Mouse (Mus musculus): Measurements from ENCODE around the gene Ssx2ip.
A peak's percentile ranks its signal among the peaks of the same experiment; 100 is the strongest.

Gene Ssx2ip

GRCm38 (mm10) chr3:146404311-146405201, at the start of gene Ssx2ip:
Gene Ssx2ip, plus strand, starts transcription at chr3:146404642.
- DNase-seq (ENCODE audit: low spot score): peak; percentile 86

GRCm38 (mm10) chr3:146355146-146355545, 49.3 kb upstream of the Ssx2ip start:
- DNase-seq (ENCODE audit: low spot score): no peak

GRCm38 (mm10) chr3:146365471-146365870, 39.0 kb upstream of the Ssx2ip start:
- no peak for DNase-seq (ENCODE audit: low spot score)

- DNase-seq (ENCODE audit: low spot score): no peak
Measured at GRCm38 (mm10) chr3:146367058-146367457, 37.4 kb upstream of the Ssx2ip start.

- no peak for DNase-seq (ENCODE audit: low spot score)
Measured at GRCm38 (mm10) chr3:146370553-146371095, 33.8 kb upstream of the Ssx2ip start.

GRCm38 (mm10) chr3:146371201-146371600, 33.2 kb upstream of the Ssx2ip start:
- DNase-seq (ENCODE audit: low spot score): no peak

- DNase-seq (ENCODE audit: low spot score): no peak
Measured at GRCm38 (mm10) chr3:146374596-146375175, 29.8 kb upstream of the Ssx2ip start.

- no peak for DNase-seq (ENCODE audit: low spot score)
Measured at GRCm38 (mm10) chr3:146375224-146375657, 29.2 kb upstream of the Ssx2ip start.

- no peak for DNase-seq (ENCODE audit: low spot score)
Measured at GRCm38 (mm10) chr3:146376337-146377130, 27.9 kb upstream of the Ssx2ip start.

- DNase-seq (ENCODE audit: low spot score): no peak
Measured at GRCm38 (mm10) chr3:146377216-146377615, 27.2 kb upstream of the Ssx2ip start.

- no peak for DNase-seq (ENCODE audit: low spot score)
Measured at GRCm38 (mm10) chr3:146378753-146379152, 25.7 kb upstream of the Ssx2ip start.

GRCm38 (mm10) chr3:146379740-146380466, 24.5 kb upstream of the Ssx2ip start:
- no peak for DNase-seq (ENCODE audit: low spot score)

GRCm38 (mm10) chr3:146380874-146381273, 23.6 kb upstream of the Ssx2ip start:
- no peak for DNase-seq (ENCODE audit: low spot score)

- no peak for DNase-seq (ENCODE audit: low spot score)
Measured at GRCm38 (mm10) chr3:146381471-146381870, 23.0 kb upstream of the Ssx2ip start.

GRCm38 (mm10) chr3:146386800-146387199, 17.6 kb upstream of the Ssx2ip start:
- DNase-seq (ENCODE audit: low spot score): no peak

GRCm38 (mm10) chr3:146392656-146393321, 11.7 kb upstream of the Ssx2ip start:
- no peak for DNase-seq (ENCODE audit: low spot score)

GRCm38 (mm10) chr3:146393641-146394100, 10.8 kb upstream of the Ssx2ip start:
- DNase-seq (ENCODE audit: low spot score): no peak

GRCm38 (mm10) chr3:146396256-146396655, 8.2 kb upstream of the Ssx2ip start:
- no peak for DNase-seq (ENCODE audit: low spot score)

GRCm38 (mm10) chr3:146396934-146397333, 7.5 kb upstream of the Ssx2ip start:
- no peak for DNase-seq (ENCODE audit: low spot score)

- DNase-seq (ENCODE audit: low spot score): no peak
Measured at GRCm38 (mm10) chr3:146397847-146398246, 6.6 kb upstream of the Ssx2ip start.

- no peak for DNase-seq (ENCODE audit: low spot score)
Measured at GRCm38 (mm10) chr3:146399203-146399602, 5.2 kb upstream of the Ssx2ip start.
